Comparison of ENCODE assay signal across 9 mouse cellular contexts in genomic region chr11:49203771-49204497, GRCm38 (mm10). TPM values are rescaled to one million over a fixed set of nuclear protein-coding genes. Genes with fewer than 3 reads are reported as not detected.
DNase-seq lines count a peak whose midpoint lies in the region; ATAC-seq and TF ChIP-seq lines count a peak whose summit lies in the region.
"Had no signal": no experiment of that assay in that cellular context is flagged by ENCODE, and none has a peak within 500 bp of the region (broad histone marks: within the 10 kb centered on the region; RNA-seq: fewer than 3 reads in every experiment).

No protein-coding gene starts in this region.

- peak overlapping the region; percentile 93 for H3K4me2 ChIP-seq in heart, embryonic 16.5 days (ENCODE audit: low read depth, low read length)
- H3K4me2 ChIP-seq in hindbrain, embryonic 14.5 days (replicated peaks) = peak overlapping the region; percentile 95
- H3K4me2 ChIP-seq in lung, embryonic 14.5 days = peak overlapping the region; percentile 91

- intact Hi-C loops in heart, postnatal 25 days (cut with DNase I) = loop anchor here (2.0 to 10.0 kb wide), 2 partner anchors 41 to 399 kb away; partner anchors contain the start of genes Mgat1 and Rack1

- no peaks in the 10 kb centered on the region for H3K9me3 ChIP-seq in heart, embryonic 16.5 days (replicated peaks; ENCODE audit: control insufficient read depth, low read length)
- H3K9me3 ChIP-seq in hindbrain, embryonic 14.5 days (ENCODE audit: control insufficient read depth, low read length) = no peaks in the 10 kb centered on the region
- no peaks in the 10 kb centered on the region for H3K9me3 ChIP-seq in lung, embryonic 14.5 days (ENCODE audit: low read depth, low read length)

- H3K9ac ChIP-seq in heart, embryonic 16.5 days (ENCODE audit: low read length) = peak overlapping the region; percentile 98
- H3K9ac ChIP-seq in hindbrain, embryonic 14.5 days = peak overlapping the region; percentile 97
- H3K9ac ChIP-seq in lung, embryonic 14.5 days = peak overlapping the region; percentile 99

- peaks cover 20% of the 10 kb centered on the region for H3K4me1 ChIP-seq in heart, embryonic 16.5 days (ENCODE audit: control insufficient read depth, insufficient read depth, low read length)
- H3K4me1 ChIP-seq in hindbrain, embryonic 14.5 days (replicated peaks; ENCODE audit: control insufficient read depth, insufficient read depth, low read length) = peaks cover 25% of the 10 kb centered on the region
- peaks cover 11% of the 10 kb centered on the region; the same call in 1 of the 2 replicates for H3K4me1 ChIP-seq in lung, embryonic 14.5 days (ENCODE audit: insufficient read depth)

- no peaks in the 10 kb centered on the region; the same call in 1 of the 2 replicates for H3K36me3 ChIP-seq in heart, embryonic 16.5 days (ENCODE audit: control insufficient read depth, insufficient read depth)
- peaks cover 6% of the 10 kb centered on the region for H3K36me3 ChIP-seq in hindbrain, embryonic 14.5 days (replicated peaks; ENCODE audit: control insufficient read depth, insufficient read depth)
- peaks cover 13% of the 10 kb centered on the region; the same call in 1 of the 2 replicates for H3K36me3 ChIP-seq in lung, embryonic 14.5 days (ENCODE audit: insufficient read depth)

- WGBS in heart, embryonic 16.5 days = under 1% methylated on average over 24 of the region's 24 CpGs
- under 1% methylated on average over 24 of the region's 24 CpGs for WGBS in hindbrain, embryonic 14.5 days
- WGBS in lung, embryonic 14.5 days = under 1% methylated on average over 24 of the region's 24 CpGs

- no peaks in the 10 kb centered on the region for H3K27me3 ChIP-seq in heart, embryonic 16.5 days (ENCODE audit: control insufficient read depth, insufficient read depth, low read length)
- H3K27me3 ChIP-seq in hindbrain, embryonic 14.5 days (ENCODE audit: control insufficient read depth, insufficient read depth, low read length) = no peaks in the 10 kb centered on the region
- H3K27me3 ChIP-seq in lung, embryonic 14.5 days (ENCODE audit: insufficient read depth, low read length) = no peaks in the 10 kb centered on the region

- ATAC-seq in heart, embryonic 16.5 days (replicated peaks; ENCODE audit: extremely low read depth, insufficient read depth, low FRiP score) = peak; percentile 62
- ATAC-seq in hindbrain, embryonic 14.5 days (ENCODE audit: low FRiP score) = peak; percentile 81
- ATAC-seq in lung, embryonic 14.5 days (ENCODE audit: insufficient read depth) = peak; percentile 75
- peak; percentile 23; the same call in 1 of the 2 replicates for ATAC-seq in neutrophil, adult 5-6 weeks (ENCODE audit: extremely low read depth, insufficient number of reproducible peaks, low FRiP score, poor library complexity, severe bottlenecking)

- H3K4me3 ChIP-seq in heart, embryonic 16.5 days (ENCODE audit: low read length) = peak overlapping the region; percentile 93
- peak overlapping the region; percentile 90 for H3K4me3 ChIP-seq in hindbrain, embryonic 14.5 days (replicated peaks; ENCODE audit: low read length)
- peak overlapping the region; percentile 81 for H3K4me3 ChIP-seq in lung, embryonic 14.5 days (ENCODE audit: low read depth, low read length)

- H3K27ac ChIP-seq in heart, embryonic 16.5 days (ENCODE audit: low read length) = peak overlapping the region; percentile 100
- peak overlapping the region; percentile 98 for H3K27ac ChIP-seq in hindbrain, embryonic 14.5 days
- H3K27ac ChIP-seq in lung, embryonic 14.5 days (ENCODE audit: low read depth) = peak overlapping the region; percentile 99

- TF ChIP-seq CTCF in lung, embryonic 14.5 days (IDR thresholded peaks at IDR 0.05; ENCODE audit: low read depth) = no peak

- DNase-seq in heart, postnatal 25 days (ENCODE audit: low spot score) = no peak
- DNase-seq in ES-CJ7 (ENCODE audit: low read depth, low spot score) = peak; percentile 78
- peak; percentile 68 for DNase-seq in embryo, embryonic 11 days
- DNase-seq in hindbrain, embryonic 14.5 days (ENCODE audit: low spot score) = peak; percentile 62
- DNase-seq in lung, embryonic 14.5 days = peak; percentile 66
- DNase-seq in left cerebral cortex, adult 18-20 months (ENCODE audit: low spot score in 2 of 2) = no peak

RNA-seq across cellular contexts. Expression of gene Zfp62, which starts 0.8 kb away (rescaled TPM):
- 28.3 and 30.0 TPM in 2 replicates for polyA plus RNA-seq in heart, embryonic 16.5 days (2015; fragmentation: Nextera tagmentation; extraction: Ambion mirVana)
- total RNA-seq in heart, postnatal 25 days (2021) = 10 to 100 TPM; 21.5 to 29.6 TPM
- 46.8 and 48.2 TPM in 2 replicates for polyA plus RNA-seq in hindbrain, embryonic 14.5 days (2014; fragmentation: Nextera tagmentation; extraction: Ambion mirVana)
- polyA plus RNA-seq in lung, embryonic 14.5 days (2014; fragmentation: Nextera tagmentation; extraction: Ambion mirVana) = 42.0 and 42.8 TPM in 2 replicates
- 91.8 and 106 TPM in 2 replicates for total RNA-seq in neutrophil, adult 5-6 weeks (2017)
- total RNA-seq in left cerebral cortex, adult 18-20 months (2021) = 10 to 100 TPM; 68.9 to 78.9 TPM

RNA-seq across cellular contexts. Expression of gene Btnl9, which starts 17.0 kb away (rescaled TPM):
- 6.4 and 8.0 TPM in 2 replicates for polyA plus RNA-seq in heart, embryonic 16.5 days (2015; fragmentation: Nextera tagmentation; extraction: Ambion mirVana)
- 10 to 100 TPM; 25.0 to 35.0 TPM for total RNA-seq in heart, postnatal 25 days (2021)
- 0.05 and 0.11 TPM in 2 replicates for polyA plus RNA-seq in hindbrain, embryonic 14.5 days (2014; fragmentation: Nextera tagmentation; extraction: Ambion mirVana)
- polyA plus RNA-seq in lung, embryonic 14.5 days (2014; fragmentation: Nextera tagmentation; extraction: Ambion mirVana) = 0.89 and 1.1 TPM in 2 replicates
- total RNA-seq in neutrophil, adult 5-6 weeks (2017) = 0.12 and 0.37 TPM in 2 replicates
- total RNA-seq in left cerebral cortex, adult 18-20 months (2021) = not detected

RNA-seq across cellular contexts. Expression of gene Mgat1, which starts 40.1 kb away (rescaled TPM):
- polyA plus RNA-seq in heart, embryonic 16.5 days (2015; fragmentation: Nextera tagmentation; extraction: Ambion mirVana) = 57.4 and 61.4 TPM in 2 replicates
- 10 to 100 TPM; 49.1 to 64.1 TPM for total RNA-seq in heart, postnatal 25 days (2021)
- 31.0 and 31.1 TPM in 2 replicates for polyA plus RNA-seq in hindbrain, embryonic 14.5 days (2014; fragmentation: Nextera tagmentation; extraction: Ambion mirVana)
- polyA plus RNA-seq in lung, embryonic 14.5 days (2014; fragmentation: Nextera tagmentation; extraction: Ambion mirVana) = 59.3 and 60.0 TPM in 2 replicates
- 118 and 134 TPM in 2 replicates for total RNA-seq in neutrophil, adult 5-6 weeks (2017)
- 10 to 100 TPM; 67.9 to 77.0 TPM for total RNA-seq in left cerebral cortex, adult 18-20 months (2021)

RNA-seq across cellular contexts. Expression of gene Olfr1394, which starts 49.8 kb away (rescaled TPM):
- not detected in 2 replicates for polyA plus RNA-seq in heart, embryonic 16.5 days (2015; fragmentation: Nextera tagmentation; extraction: Ambion mirVana)
- not detected for total RNA-seq in heart, postnatal 25 days (2021)
- not detected in 2 replicates for polyA plus RNA-seq in hindbrain, embryonic 14.5 days (2014; fragmentation: Nextera tagmentation; extraction: Ambion mirVana)
- polyA plus RNA-seq in lung, embryonic 14.5 days (2014; fragmentation: Nextera tagmentation; extraction: Ambion mirVana) = not detected in 2 replicates
- not detected in 2 replicates for total RNA-seq in neutrophil, adult 5-6 weeks (2017)
- not detected for total RNA-seq in left cerebral cortex, adult 18-20 months (2021)
- polyA plus RNA-seq: gonadal fat pad, adult 2 months had no signal

Comparison
In these comparisons a context has a peak if more than half of its experiments do, and no peak if none do; other contexts are left out.
1. ATAC-seq: peak in every context shown above with its lines; median percentile 81 in hindbrain, embryonic 14.5 days; 75 in lung, embryonic 14.5 days; 62 in heart, embryonic 16.5 days; 23 in neutrophil, adult 5-6 weeks.
2. DNase-seq: peak in ES-CJ7 (single experiment), embryo, embryonic 11 days (single experiment), hindbrain, embryonic 14.5 days (single experiment) and lung, embryonic 14.5 days (single experiment); none in heart, postnatal 25 days (single experiment) and left cerebral cortex, adult 18-20 months (0 of 2).
3. RNA of gene Btnl9, which starts 17.0 kb away (total RNA-seq): 25.0 to 35.0 TPM in heart, postnatal 25 days; 0.12 to 0.37 TPM in neutrophil, adult 5-6 weeks and not detected in left cerebral cortex, adult 18-20 months; every median in the first group is over 10 times any median in the second.
4. Peak in every context shown above with its lines, with median percentiles within 50 percentile points of each other: H3K27ac ChIP-seq, H3K4me2 ChIP-seq, H3K4me3 ChIP-seq and H3K9ac ChIP-seq.